Mouse (Mus musculus) stomach, postnatal 0 days (tissue): ENCODE data around the gene Mat2a. TPM values are rescaled to one million over a fixed set of nuclear protein-coding genes. Genes with fewer than 3 reads are reported as not detected.
"Not testable (repeated sequence)": the region's sequence is repeated elsewhere in the genome, so short reads cannot be mapped to it uniquely, and the experiment has no call there.

Experiments used
- ATAC-seq: fragments of 200-750 bp; cut with Nextera tagmentation; 2 replicates; pipeline ENCODE4 v1.8.0; 2017; ENCODE audit not compliant: low FRiP score, low TSS enrichment
- DNase-seq: peaks from one replicate; pipeline ENCODE4 v3.0.0-alpha.2; 2016; ENCODE audit warnings: low spot score
- H3K27ac ChIP-seq: fragments of 300-500 bp; sonication (generic); replicated peaks from 2 replicates; pipeline ENCODE4 v1.5.1; 2014; ENCODE audit warnings: mild to moderate bottlenecking, control low read depth
- H3K27me3 ChIP-seq: fragments of 300-500 bp; sonication (generic); 2 replicates; pipeline ENCODE4 v1.6.1; 2014; ENCODE audit warnings: low read length; ENCODE audit not compliant: control insufficient read depth, insufficient read depth
- H3K36me3 ChIP-seq: fragments of 300-500 bp; sonication (generic); 2 replicates; pipeline ENCODE4 v1.6.1; 2014; ENCODE audit warnings: low read length, mixed read lengths; ENCODE audit not compliant: control insufficient read depth, insufficient read depth
- H3K4me1 ChIP-seq: fragments of 300-500 bp; sonication (generic); replicated peaks from 2 replicates; pipeline ENCODE4 v1.6.1; 2014; ENCODE audit warnings: antibody characterized with exemption; ENCODE audit not compliant: control insufficient read depth, insufficient read depth
- H3K4me2 ChIP-seq: fragments of 300-500 bp; sonication (generic); replicated peaks from 2 replicates; pipeline ENCODE4 v1.6.1; 2014; ENCODE audit warnings: low read depth, mild to moderate bottlenecking, control low read depth, moderate library complexity
- H3K4me3 ChIP-seq: fragments of 300-500 bp; sonication (generic); 2 replicates; pipeline ENCODE4 v1.5.1; 2014; ENCODE audit warnings: low read depth, low read length, control low read depth
- H3K9ac ChIP-seq: fragments of 300-500 bp; sonication (generic); 2 replicates; pipeline ENCODE4 v1.6.1; 2014; ENCODE audit warnings: mild to moderate bottlenecking, low read length, control low read depth, mixed read lengths
- H3K9me3 ChIP-seq: fragments of 300-500 bp; sonication (generic); 2 replicates; pipeline ENCODE4 v1.6.1; 2016; ENCODE audit warnings: low read length; ENCODE audit not compliant: control insufficient read depth
- CTCF ChIP-seq: IDR thresholded peaks from 2 replicates; pipeline ENCODE4 v1.5.1; 2016; ENCODE audit warnings: antibody characterized with exemption, low read depth, mild to moderate bottlenecking, moderate library complexity
- EP300 ChIP-seq: optimal IDR thresholded peaks from 2 replicates; pipeline ENCODE3; 2016; ENCODE audit warnings: antibody characterized with exemption
- WGBS: fragments of 180-500 bp; shearing (Covaris S2); extraction: QIAGEN DNeasy Blood & Tissue Kit; methylation state at CpG from one replicate; pipeline ENCODE4 v1.1.7; 2014; 5-methylcytosine and 5-hydroxymethylcytosine counted together
- polyA plus RNA-seq: library from polyadenylated mRNA; unstranded; fragments of >200 nt; fragmentation: Nextera tagmentation; extraction: Ambion mirVana; gene quantifications from 2 replicates; pipeline ENCODE4 v1.2.1, GENCODE M21; 2015

The Mat2a gene
- polyA plus RNA-seq, 1 experiment from 2014 or later = 143 TPM

GRCm38 (mm10) chr6:72452329-72452728, 13.0 kb upstream of the Mat2a start:
- H3K4me1 ChIP-seq = no peaks in the 10 kb centered on the region; the same call in 1 of the 2 replicates
- 93% methylated on average over 2 of the region's 2 CpGs for WGBS
- H3K4me3 ChIP-seq = no peak overlapping the region
- ATAC-seq (no peak), DNase-seq (no peak)
- no peaks in the 10 kb centered on the region for H3K9me3 ChIP-seq
- H3K36me3 ChIP-seq = no peaks in the 10 kb centered on the region
- no peak overlapping the region for H3K4me2 ChIP-seq
- H3K27ac ChIP-seq = no peak overlapping the region
- no peak overlapping the region for H3K9ac ChIP-seq
- H3K27me3 ChIP-seq = no peaks in the 10 kb centered on the region
- TF ChIP-seq EP300 (no peak), CTCF (no peak)

GRCm38 (mm10) chr6:72451778-72452177, 12.4 kb upstream of the Mat2a start:
- not testable (repeated sequence) for ATAC-seq, DNase-seq, H3K27me3 ChIP-seq, H3K9ac ChIP-seq, H3K4me2 ChIP-seq, H3K4me3 ChIP-seq, H3K4me1 ChIP-seq, H3K36me3 ChIP-seq, H3K9me3 ChIP-seq, H3K27ac ChIP-seq
- 76% methylated on average over 2 of the region's 2 CpGs for WGBS

GRCm38 (mm10) chr6:72447487-72447886, 8.1 kb upstream of the Mat2a start:
- 84% methylated on average over 2 of the region's 2 CpGs for whole genome bisulfite sequencing

GRCm38 (mm10) chr6:72445011-72445410, 5.7 kb upstream of the Mat2a start:
- Histone ChIP-seq H3K27ac (no peak overlapping the region), H3K4me3 (no peak overlapping the region), H3K27me3 (no peaks in the 10 kb centered on the region), H3K36me3 (no peaks in the 10 kb centered on the region), H3K4me2 (no peak overlapping the region), H3K4me1 (no peaks in the 10 kb centered on the region; the same call in 1 of the 2 replicates), H3K9me3 (no peaks in the 10 kb centered on the region), H3K9ac (no peak overlapping the region)
- no peak for DNase-seq
- no peak for ATAC-seq
- TF ChIP-seq EP300 (no peak), CTCF (no peak)

More at GRCm38 (mm10) chr6:72447487-72447886, 8.1 kb upstream of the Mat2a start:
- Histone ChIP-seq H3K27me3 (no peaks in the 10 kb centered on the region), H3K4me2 (no peak overlapping the region), H3K9ac (no peak overlapping the region), H3K4me1 (no peaks in the 10 kb centered on the region), H3K9me3 (no peaks in the 10 kb centered on the region), H3K4me3 (no peak overlapping the region), H3K36me3 (no peaks in the 10 kb centered on the region), H3K27ac (no peak overlapping the region)
- ATAC-seq (no peak), DNase-seq (no peak)
- TF ChIP-seq CTCF (no peak), EP300 (no peak)

- no peak for TF ChIP-seq CTCF
- ATAC-seq (no peak), DNase-seq (no peak)
- Histone ChIP-seq H3K27me3 (no peaks in the 10 kb centered on the region), H3K27ac (no peak overlapping the region), H3K4me1 (no peaks in the 10 kb centered on the region; the same call in 1 of the 2 replicates), H3K4me2 (no peak overlapping the region), H3K9ac (no peak overlapping the region), H3K36me3 (no peaks in the 10 kb centered on the region), H3K9me3 (no peaks in the 10 kb centered on the region), H3K4me3 (no peak overlapping the region)
- WGBS = 84% methylated on average over 1 of the region's 1 CpGs
Observed at GRCm38 (mm10) chr6:72442921-72443604, 3.7 kb upstream of the Mat2a start.

GRCm38 (mm10) chr6:72440186-72440990, 1.0 kb upstream of the Mat2a start:
- ATAC-seq = no peak
- Histone ChIP-seq H3K9ac (peak overlapping the region; percentile 100), H3K27ac (peak overlapping the region; percentile 100), H3K4me3 (peak overlapping the region; percentile 98), H3K9me3 (no peaks in the 10 kb centered on the region), H3K4me1 (no peaks in the 10 kb centered on the region; the same call in 1 of the 2 replicates), H3K36me3 (peaks cover 10% of the 10 kb centered on the region), H3K27me3 (no peaks in the 10 kb centered on the region), H3K4me2 (peak overlapping the region; percentile 81)
- no peak for DNase-seq
- no peak for TF ChIP-seq CTCF
- no peak for TF ChIP-seq EP300
- WGBS = 8% methylated on average over 17 of the region's 17 CpGs
